Mouse (Mus musculus) embryonic fibroblast, embryonic 13.5 days (primary cell): Measurements from ENCODE around the gene Crxos.

ENCODE experiments used
- CTCF ChIP-seq: IDR thresholded peaks from 2 replicates; pipeline ENCODE4 v1.5.1; 2011; ENCODE audit warnings: mild to moderate bottlenecking, control low read depth, low read length, moderate library complexity, borderline replicate concordance; ENCODE audit not compliant: insufficient read depth
- POLR2A ChIP-seq: IDR thresholded peaks from 2 replicates; pipeline ENCODE4 v1.6.1; 2011; ENCODE audit warnings: low read depth, mild to moderate bottlenecking, control low read depth, low read length, moderate library complexity

DNA sequence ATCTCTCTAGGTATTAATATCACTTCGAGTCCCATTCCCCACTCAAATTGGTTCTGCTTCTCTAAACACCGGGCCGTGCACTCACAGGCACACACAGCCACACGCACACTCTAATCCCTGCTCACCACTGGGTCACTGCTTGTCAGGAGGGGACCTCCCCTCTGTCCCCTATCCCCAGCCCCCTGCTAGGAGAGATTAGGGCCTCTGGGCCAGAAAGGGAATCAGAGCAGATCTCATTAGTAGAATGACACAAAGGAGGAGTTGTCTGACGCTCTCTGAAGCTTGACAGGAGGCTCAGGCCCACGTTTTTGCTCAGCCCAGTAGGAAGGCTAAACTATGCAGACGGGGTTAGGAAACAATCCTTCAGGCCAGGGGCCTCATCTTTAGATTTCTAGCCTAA, 1.0 kb upstream of the Crxos start:
- TF ChIP-seq CTCF (no peak), POLR2A (no peak)
